Mouse (Mus musculus): ENCODE data around the gene Ncapd3. TPM values are rescaled to one million over a fixed set of nuclear protein-coding genes. Genes with fewer than 3 reads are reported as not detected.

Gene Ncapd3
- 17.1 and 25.0 TPM in 2 replicates for polyA plus RNA-seq (2012; rRNA removed)

DNA sequence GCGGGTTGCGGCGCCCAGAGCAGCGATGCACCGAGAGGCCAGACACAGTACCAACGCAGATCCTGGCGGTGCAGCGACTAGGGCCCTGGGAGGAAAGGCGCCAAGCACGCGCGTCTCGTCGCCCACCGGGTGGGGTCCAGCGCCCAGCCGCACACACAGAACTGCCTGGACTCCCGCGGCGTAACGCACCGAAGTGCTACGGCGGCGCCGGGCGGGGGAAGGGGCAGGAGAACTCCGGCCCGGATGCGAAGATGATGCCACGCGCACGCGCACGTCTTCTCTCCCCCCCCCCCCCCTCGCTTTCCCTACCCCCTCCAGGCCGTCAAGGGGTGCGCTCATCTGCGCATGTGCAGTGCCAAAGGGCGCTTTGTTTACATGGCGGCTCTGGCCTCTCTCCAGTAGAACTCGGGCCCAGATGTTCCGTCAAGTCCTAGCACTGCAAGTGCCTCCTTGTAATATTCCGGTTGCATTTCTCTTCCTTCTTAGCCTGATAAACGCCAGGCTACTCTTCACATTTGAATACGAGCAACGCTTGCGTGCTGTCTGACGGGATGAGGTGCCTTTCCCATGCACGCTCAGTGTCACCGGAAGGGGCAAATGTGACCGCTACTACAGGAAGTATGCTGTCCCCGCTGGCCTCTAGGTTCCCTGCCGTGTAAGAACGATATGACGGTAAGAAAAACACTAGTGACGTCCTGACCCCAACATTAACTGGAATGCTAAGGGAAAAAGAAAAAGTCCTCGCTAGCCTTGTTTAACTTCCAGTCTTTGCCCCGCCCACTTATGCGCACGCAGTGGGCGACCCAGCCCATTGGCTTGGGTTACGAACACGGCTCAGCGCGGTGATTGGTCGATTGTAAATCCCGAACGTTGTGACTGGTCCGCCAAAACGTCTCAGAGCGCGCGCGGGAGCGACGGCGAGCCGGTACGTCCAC is at the start of gene Ncapd3, which contains the start of gene Vps26b:
Gene Ncapd3 (plus strand): TSS at position 348 of the 935 bp plus-strand sequence.
Gene Vps26b (minus strand): TSS at position 238 of the 935 bp plus-strand sequence.

DNA sequence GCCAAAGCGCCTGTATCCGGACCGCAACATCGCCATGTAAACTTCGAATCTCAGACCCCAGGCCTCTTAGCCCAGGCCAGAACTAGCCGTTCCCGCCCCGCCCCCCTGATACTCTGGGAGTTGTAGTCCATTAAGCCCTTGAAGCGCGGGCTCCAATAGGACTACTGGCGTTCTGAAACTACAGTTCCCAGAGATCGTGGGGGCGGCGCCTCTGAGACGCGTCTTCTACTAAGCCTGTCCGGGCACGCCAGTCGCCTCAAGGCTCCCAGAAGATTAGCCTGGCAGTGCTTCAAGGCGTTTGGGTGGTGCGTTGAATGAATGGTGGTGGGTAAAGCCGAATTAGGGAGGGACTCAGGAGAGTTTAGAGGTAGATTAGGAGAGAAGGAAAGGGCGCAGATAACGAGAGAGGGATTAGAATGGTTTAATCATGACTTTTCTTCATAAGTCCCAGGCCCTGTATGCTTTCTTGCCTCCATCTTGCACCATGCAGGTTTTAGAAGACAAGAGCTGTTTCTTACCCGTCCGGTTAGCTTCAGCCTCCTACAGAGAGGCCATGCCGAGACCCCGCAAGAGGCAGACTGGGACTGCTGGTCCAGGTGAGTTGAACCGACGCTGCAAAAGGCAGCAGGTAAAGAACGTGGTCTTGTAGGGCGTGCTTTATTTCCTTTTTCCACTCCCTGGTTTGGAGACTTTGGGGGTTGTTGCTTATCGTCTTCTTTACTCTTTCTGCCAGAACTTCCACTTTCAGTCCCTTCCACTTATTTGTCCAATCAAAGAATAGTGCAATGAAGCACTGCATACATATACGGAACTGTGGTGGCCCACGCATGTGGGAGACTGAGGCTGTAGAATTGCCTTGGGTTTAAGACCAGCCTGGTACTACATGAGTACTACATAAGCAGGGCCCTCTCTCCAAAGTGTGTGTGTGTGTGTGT is 30.2 kb upstream of the Ncapd3 start, which contains the start of the genes Acad8 and Thyn1:
Gene Acad8 (minus strand): TSS at position 106 of the 935 bp plus-strand sequence.
Gene Thyn1 (plus strand): TSS at position 250 of the 935 bp plus-strand sequence.

Other genes starting within 250 kb of the Ncapd3 start
- gene Glb1l2, start 223.7 kb upstream of the Ncapd3 start, polyA plus RNA-seq (2012; rRNA removed): 15.8 and 17.8 TPM in 2 replicates
- gene Glb1l3, start 169.3 kb upstream of the Ncapd3 start, polyA plus RNA-seq (2012; rRNA removed): 1.8 and 2.5 TPM in 2 replicates
- gene Gm1110, start 107.1 kb upstream of the Ncapd3 start, polyA plus RNA-seq (2012; rRNA removed): not detected in 2 replicates
- 26.1 and 41.6 TPM in 2 replicates for gene Acad8, start 30.6 kb upstream of the Ncapd3 start, polyA plus RNA-seq (2012; rRNA removed)
- 6.9 and 7.2 TPM in 2 replicates for gene Thyn1, start 30.5 kb upstream of the Ncapd3 start, polyA plus RNA-seq (2012; rRNA removed)
- gene Vps26b, start 110 bp upstream of the Ncapd3 start, polyA plus RNA-seq (2012; rRNA removed): 65.0 and 85.9 TPM in 2 replicates
- 51.9 and 54.3 TPM in 2 replicates for gene Jam3, start 125.2 kb downstream of the Ncapd3 start, polyA plus RNA-seq (2012; rRNA removed)

Measured in ovary, adult 2 months (tissue).